Mouse (Mus musculus) large intestine, adult 2 months (tissue): ENCODE data around the gene Flywch1. TPM values are rescaled to one million over a fixed set of nuclear protein-coding genes. Genes with fewer than 3 reads are reported as not detected.
"Not testable (repeated sequence)": the region's sequence is repeated elsewhere in the genome, so short reads cannot be mapped to it uniquely, and the experiment has no call there.

Experiments used
- DNase-seq: peaks from one replicate; pipeline ENCODE4 v3.0.0-alpha.2; 2012; ENCODE audit warnings: low read depth, low spot score
- WGBS: fragments of 180-500 bp; shearing (Covaris S2); methylation state at CpG from one replicate; pipeline ENCODE4 v1.1.7; 2018; 5-methylcytosine and 5-hydroxymethylcytosine counted together
- polyA plus RNA-seq: library from polyadenylated mRNA; depleted of rRNA; stranded (reverse); fragments of >200 nt; gene quantifications from 2 replicates; pipeline ENCODE4 v1.2.3, GENCODE M21; 2012

Gene Flywch1
- polyA plus RNA-seq, 1 experiment = 27.3 TPM

DNA sequence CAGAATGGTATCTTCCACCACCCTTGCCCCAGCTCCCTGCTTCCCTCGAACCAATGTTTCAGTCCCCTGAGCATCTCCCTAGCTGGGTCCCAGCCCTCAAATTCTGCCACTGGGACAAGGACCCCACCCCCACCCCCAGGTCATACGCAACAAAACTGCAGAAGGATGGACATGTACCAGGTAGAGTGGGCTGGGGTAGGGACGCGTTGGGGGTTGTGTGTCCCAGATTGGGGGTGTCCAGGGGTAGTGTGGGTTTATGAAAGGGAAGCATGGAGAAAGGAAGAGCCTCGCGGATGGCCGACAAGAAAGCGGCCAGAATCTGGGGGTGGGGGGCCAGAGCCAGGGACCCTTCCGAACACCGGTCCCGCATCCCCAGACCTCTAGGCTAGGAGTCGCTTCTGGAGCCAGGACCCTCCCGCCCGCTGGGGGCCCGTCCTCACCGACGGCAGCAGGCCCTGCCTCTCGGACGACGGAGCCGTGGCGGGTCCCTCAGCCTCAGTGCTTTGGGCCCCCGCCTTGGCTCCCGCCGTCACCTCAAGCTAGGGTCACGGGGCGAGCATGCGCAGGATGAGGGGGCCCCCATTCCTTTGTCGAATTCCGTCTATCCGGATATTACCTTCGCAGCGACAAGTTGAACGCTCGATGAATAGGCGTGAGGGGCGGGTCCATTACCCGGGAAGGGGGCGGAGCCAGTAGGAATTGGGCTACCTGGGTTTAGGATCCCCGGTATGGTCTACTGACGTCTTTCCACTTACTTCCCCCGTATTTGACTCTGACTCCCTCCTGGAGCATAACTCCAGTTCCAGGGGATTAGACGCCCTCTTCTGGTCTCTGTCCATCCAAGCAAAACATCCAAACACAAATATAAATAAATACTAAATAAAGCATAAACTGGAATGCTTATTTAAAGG is 14.4 kb upstream of the Flywch1 start, which contains the start of gene Flywch2:
Gene Flywch2, minus strand, starts transcription at position 521 of the 911 bp plus-strand sequence.
- 6% methylated on average over 43 of the region's 43 CpGs for WGBS
- DNase-seq = no peak

- DNase-seq = no peak
These were observed 11.9 kb upstream of the Flywch1 start for GRCm38 (mm10) chr17:23783352-23783751.

- DNase-seq = no peak
- 49% methylated on average over 2 of the region's 2 CpGs for WGBS
These were observed 7.0 kb upstream of the Flywch1 start for GRCm38 (mm10) chr17:23778447-23778846.

GRCm38 (mm10) chr17:23777141-23777540 is 5.7 kb upstream of the Flywch1 start:
- 87% methylated on average over 2 of the region's 2 CpGs for WGBS

GRCm38 (mm10) chr17:23776216-23776615 is 4.8 kb upstream of the Flywch1 start:
- 84% methylated on average over 10 of the region's 10 CpGs for WGBS

More at GRCm38 (mm10) chr17:23777141-23777540, 5.7 kb upstream of the Flywch1 start:
- no peak for DNase-seq

GRCm38 (mm10) chr17:23774090-23774489 is 2.7 kb upstream of the Flywch1 start:
- whole genome bisulfite sequencing = 1% methylated on average over 12 of the region's 12 CpGs
- DNase-seq = peak; percentile 37

More at GRCm38 (mm10) chr17:23776216-23776615, 4.8 kb upstream of the Flywch1 start:
- DNase-seq = no peak

- WGBS = 75% methylated on average over 6 of the region's 6 CpGs
- no peak for DNase-seq
These were observed 2.3 kb upstream of the Flywch1 start for GRCm38 (mm10) chr17:23773676-23774075.

- 50% methylated on average over 2 of the region's 2 CpGs for WGBS
- DNase-seq = not testable (repeated sequence)
These were observed 786 bp upstream of the Flywch1 start for GRCm38 (mm10) chr17:23772219-23772556.

DNA sequence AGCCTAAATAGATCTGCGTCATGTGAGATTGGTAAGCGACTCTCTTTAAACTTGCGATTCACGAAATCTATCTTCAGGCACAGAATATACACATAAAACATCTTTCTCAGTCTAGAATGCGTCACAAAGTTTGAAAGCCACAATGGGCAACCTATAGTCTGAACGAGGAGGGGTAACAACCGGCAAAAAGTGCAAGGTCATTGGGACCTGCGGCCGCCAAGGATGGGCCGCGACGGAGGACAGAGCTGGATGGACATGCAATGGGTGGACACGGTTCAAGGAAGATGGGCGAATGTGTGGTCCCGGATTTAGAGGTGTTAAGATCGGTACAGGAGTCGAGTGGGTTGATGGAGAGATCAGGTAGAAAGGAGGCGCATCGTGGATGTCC is 512 bp downstream of the Flywch1 start:
- WGBS = 3% methylated on average over 19 of the region's 19 CpGs

GRCm38 (mm10) chr17:23770493-23770892 is 909 bp downstream of the Flywch1 start:
- 55% methylated on average over 2 of the region's 2 CpGs for WGBS
- DNase-seq = no peak

More for the DNA sequence above, 512 bp downstream of the Flywch1 start:
- DNase-seq = no peak

GRCm38 (mm10) chr17:23762976-23763375 is 8.4 kb downstream of the Flywch1 start:
- 91% methylated on average over 11 of the region's 11 CpGs for WGBS

GRCm38 (mm10) chr17:23761155-23761554 is 10.2 kb downstream of the Flywch1 start:
- 96% methylated on average over 3 of the region's 3 CpGs for WGBS
- DNase-seq = no peak

More at GRCm38 (mm10) chr17:23762976-23763375, 8.4 kb downstream of the Flywch1 start:
- no peak for DNase-seq

DNA sequence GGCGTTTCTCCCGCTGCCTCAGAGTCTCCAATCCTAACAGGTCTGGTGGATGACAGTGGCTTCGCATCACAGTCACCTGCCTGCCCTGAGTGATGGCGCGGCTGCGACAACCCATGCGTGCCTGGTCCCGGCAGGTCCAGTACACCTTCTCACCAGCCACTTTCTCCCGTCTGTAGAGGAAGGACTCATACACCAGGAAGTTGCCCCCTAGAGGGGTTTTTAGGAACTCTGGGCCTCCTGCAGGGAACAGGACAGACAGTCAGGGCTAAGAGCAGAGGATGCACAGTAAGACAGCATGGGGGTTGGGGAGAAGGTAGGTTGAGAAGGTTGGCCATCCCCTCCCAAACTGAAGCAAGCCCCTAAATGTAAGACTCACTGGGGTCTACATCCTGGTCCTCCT is 11.2 kb downstream of the Flywch1 start:
- 93% methylated on average over 9 of the region's 9 CpGs for WGBS
- no peak for DNase-seq

GRCm38 (mm10) chr17:23758801-23759200 is 12.6 kb downstream of the Flywch1 start:
- WGBS = 91% methylated on average over 8 of the region's 8 CpGs
- no peak for DNase-seq

- no peak for DNase-seq
- 89% methylated on average over 9 of the region's 9 CpGs for WGBS
These were observed 13.8 kb downstream of the Flywch1 start for GRCm38 (mm10) chr17:23757581-23757980.

- WGBS = 90% methylated on average over 13 of the region's 13 CpGs
- DNase-seq = no peak
These were observed 15.7 kb downstream of the Flywch1 start for GRCm38 (mm10) chr17:23755689-23756088.

- 78% methylated on average over 11 of the region's 11 CpGs for WGBS
- no peak for DNase-seq
These were observed 21.8 kb downstream of the Flywch1 start for GRCm38 (mm10) chr17:23749400-23750191.

DNA sequence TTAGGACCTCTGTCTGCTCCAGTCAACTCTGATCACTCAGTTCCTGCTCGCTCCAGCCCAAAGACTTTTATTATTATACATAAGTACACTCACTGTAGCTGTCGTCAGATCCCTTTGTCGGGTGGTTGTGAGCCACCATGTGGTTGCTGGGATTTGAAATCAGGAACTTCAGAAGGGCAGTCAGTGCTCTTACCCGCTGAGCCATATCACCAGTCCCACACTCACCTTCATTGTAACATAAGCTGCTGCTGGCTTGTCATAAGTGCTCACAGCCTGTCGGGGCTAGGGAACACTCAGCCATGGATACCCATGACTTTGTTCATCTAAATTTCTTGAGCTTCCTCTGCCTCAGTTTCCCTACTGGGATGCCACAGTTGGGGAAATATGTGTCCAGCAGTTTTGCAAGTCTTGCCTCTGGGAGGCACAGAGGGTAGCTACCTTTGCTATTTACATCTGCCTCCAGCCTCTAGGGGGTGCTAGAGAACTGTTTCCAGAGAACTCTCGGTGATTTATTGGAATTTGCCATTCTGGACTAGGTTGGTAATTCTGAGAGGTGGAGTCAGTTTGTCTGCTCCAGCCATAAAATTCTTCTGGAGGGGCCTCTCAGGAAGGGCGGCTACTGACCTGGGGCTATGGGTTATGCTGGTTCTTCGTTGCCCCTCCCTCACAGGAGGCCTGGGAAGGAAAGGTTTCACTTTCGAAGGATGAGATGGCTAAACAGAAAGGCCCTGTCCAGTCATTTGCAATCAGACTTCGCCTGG is 22.6 kb downstream of the Flywch1 start:
- 8% methylated on average over 10 of the region's 10 CpGs for WGBS
- peak; percentile 96 for DNase-seq

DNA sequence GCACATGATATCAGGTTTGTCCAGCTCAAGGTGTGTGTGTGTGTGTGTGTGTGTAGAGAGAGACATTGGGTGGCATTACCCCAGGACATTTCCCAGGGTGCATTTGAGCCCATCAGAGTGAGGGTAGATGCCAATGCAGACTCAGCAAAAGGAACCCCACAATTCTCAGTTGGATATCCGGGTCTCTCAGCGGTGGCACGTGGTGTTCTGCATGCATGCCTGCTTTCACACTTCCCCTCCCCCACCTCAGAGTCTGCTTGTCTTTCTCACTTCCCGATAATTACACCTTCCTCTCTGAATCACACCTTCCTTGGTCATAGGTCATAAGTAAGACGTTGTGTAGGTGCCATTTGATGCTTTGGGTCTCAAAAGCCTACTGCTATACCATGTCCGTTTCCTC is 23.4 kb downstream of the Flywch1 start:
- no peak for DNase-seq
- WGBS = 16% methylated on average over 6 of the region's 6 CpGs

DNA sequence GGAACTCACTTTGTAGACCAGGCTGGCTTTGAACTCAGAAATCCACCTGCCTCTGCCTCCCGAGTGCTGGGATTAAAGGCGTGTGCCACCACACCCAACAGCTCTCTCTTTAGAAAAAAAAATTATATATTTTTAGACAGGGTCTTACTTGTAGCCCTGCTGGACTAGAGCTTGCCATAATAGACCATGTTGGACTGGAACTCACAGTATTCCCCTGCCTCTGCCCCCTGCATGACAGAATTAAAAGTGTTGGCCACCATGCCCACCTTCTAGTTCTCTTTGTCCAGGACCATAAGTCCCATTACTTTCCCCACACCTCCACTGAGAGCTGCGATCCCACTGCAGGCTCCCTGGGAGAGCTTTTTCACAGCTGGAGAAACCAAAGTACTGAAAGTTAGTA is 23.9 kb downstream of the Flywch1 start:
- WGBS = 79% methylated on average over 3 of the region's 3 CpGs
- no peak for DNase-seq
